Mouse (Mus musculus) spleen, adult 18-20 months (tissue): ENCODE results near the gene Cenpt.

Experiments used
- DNase-seq, 2 experiments: peaks; one replicate each; pipeline ENCODE4 v3.0.0; 2022; ENCODE audit warnings: mixed read lengths in 2 of 2

Cenpt gene

DNA sequence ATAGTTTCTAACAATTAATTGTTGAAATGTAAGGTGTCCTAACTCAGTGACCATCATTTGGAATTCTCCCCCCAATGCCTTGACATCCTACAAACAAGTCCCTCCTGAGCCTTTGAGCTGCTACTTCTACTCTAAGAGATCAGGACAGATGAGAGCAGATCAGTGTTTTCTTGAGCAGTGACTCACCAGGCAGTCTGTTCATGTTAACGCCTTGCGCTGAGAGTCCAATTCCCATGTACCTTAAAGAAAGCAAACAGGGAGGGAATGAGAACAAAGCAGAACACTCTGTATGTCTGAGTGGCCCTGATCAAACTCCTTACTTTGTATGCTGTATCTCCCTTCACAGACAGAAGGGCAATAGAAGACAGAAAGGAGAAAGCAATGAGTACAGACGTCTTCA lies 47.7 kb downstream of the Cenpt start:
- no peak for DNase-seq

DNA sequence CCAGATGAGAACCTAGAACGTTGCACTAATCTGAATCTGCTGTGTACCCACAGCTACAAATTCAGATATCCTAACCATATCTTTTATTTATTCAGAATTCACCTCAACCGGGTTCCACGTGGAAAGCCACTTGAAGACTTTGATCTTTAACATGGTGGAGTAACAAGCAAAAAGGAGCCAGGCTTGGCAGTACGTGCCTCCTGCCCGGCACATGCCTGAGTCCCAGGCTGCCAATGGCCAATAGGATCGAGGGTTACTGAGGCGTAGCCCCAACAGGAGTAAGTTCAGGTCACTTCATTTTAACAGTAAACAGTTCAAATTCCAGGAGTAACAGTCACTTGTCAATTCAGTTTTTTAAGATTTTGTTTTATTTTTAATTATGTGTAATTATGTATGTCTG lies 48.3 kb downstream of the Cenpt start:
- no peak for DNase-seq

DNA sequence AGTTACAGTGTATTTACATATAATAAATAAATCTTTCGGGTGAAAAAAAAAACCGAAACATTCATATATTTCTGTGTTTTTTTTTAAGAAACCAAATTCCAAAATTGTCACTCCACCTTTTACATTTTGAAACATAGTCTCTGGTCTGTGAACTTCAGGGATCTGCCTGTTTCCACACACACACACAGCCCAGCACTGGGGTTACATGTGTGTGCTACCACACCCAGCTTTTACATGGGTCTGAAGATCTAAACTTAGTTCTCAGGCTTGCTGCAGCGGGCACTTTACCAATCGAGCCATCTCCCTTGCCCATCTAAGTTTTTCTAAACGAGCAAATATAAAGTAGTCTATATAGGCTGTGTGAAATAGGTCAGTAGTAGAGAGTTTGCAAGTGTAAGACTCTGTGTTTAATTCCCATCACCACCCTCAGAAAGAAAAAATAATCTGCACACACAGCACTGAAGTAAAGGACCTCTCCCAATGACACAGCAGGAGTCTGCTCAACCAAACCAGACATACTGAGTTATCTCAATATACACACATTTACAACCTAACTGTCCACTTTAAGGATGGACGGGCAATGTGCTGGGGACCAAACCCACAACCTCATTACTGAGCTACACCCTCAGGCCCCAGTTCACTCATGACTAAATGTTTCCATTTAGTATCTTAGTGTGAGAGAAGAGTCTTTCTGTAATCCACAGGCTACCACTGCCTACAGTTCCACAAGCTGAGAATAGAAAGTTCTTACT lies 51.7 kb downstream of the Cenpt start:
- DNase-seq = no peak

DNA sequence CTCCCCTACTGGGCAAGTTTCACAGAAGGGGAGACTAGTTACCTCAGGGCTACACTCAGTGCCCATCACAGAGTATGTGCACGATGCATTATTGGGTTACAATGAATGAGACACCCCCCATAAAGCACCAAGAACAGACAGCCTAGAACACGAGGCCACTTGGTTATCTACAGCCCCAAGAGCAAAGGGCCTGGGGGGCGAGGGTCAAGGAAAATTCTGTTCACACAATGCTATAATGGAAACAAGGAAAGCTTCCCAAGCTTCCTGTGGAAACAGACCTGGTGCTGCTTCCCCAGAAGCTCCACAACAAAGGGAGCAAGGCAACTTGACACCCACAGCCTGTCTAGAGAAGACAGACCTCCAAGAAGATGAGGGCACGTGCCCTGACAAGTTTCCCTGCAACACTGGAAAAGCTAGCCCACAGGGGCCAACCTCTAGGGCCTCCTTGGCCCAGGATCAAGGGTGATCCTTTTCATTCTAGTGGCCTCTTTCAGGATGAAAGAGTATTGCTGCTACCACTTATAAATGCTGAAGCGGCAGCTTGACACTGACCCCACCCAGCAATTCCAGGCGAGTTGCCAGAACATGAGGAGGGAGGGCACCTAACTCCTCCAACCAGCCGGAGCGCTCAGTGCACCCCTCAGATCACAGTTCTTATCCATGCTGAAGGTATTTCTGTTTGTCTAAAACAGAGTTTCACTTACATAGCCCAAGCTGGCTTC lies 53.8 kb downstream of the Cenpt start:
- DNase-seq = peak in 1 of 2 experiments; percentile 15

DNA sequence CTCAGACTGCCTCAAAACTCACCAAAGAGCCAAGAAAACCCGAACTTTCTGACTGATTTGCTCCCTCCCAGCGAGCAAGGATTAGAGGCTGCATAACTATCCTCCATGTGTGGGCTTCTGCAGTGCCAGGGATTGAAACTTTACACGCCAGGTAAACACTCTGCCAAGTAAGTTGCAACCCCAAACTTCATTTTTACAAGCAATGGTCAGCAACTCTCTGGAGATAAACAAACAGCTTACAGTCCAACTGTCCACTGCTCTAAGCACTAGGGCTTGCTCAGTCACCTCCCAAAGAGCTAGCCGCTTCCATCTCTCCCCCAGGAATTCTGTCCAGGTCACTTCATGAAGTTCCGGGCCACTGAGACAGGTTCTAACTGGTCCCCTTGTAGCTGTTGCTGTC lies 54.7 kb downstream of the Cenpt start:
- no peak for DNase-seq

DNA sequence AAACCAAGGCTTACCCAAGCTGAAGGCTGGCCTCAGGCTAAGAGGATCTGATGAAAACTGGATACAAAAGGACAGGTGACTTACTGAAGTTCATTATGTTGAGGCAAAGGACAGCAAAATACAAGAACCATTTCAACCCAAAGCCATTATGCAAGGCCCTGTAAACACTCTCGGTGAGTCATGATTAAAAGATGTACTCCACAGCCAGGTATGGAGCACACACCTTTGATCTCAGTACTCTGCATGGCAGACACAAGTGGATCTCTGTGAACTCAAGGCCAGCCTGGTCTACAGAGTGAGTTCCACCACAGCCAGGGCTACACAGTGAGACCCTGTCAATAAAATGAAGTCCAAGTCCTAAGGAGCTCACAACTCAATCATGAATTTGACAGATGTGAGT lies 57.3 kb downstream of the Cenpt start:
- no peak for DNase-seq
